Mouse (Mus musculus) thymus, postnatal 4 days (tissue): ENCODE data around the gene Itga6.

Experiments
- DNase-seq: peaks from one replicate; pipeline ENCODE4 v3.0.0; 2021

Itga6 gene

DNA sequence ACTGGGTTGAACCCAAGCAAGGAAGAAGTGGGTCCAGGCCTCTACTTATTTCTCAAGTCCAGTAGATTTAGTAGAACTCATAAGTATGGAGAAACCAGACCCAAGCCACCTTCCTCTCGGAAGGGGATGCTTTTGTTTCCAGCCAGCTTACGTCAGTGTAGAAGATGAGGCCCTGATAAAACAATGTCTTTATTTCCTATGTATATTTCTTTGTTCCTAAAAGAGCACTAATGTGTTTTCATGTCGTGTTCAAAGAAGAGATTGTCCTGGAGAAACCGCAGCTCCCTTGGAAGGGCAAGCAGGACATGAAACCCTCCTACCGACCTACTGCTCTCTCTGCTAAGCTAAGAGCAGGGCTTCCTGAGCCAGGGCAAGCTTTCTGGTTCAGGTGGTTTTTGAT lies 20.6 kb downstream of the Itga6 start:
- no peak for DNase-seq

DNA sequence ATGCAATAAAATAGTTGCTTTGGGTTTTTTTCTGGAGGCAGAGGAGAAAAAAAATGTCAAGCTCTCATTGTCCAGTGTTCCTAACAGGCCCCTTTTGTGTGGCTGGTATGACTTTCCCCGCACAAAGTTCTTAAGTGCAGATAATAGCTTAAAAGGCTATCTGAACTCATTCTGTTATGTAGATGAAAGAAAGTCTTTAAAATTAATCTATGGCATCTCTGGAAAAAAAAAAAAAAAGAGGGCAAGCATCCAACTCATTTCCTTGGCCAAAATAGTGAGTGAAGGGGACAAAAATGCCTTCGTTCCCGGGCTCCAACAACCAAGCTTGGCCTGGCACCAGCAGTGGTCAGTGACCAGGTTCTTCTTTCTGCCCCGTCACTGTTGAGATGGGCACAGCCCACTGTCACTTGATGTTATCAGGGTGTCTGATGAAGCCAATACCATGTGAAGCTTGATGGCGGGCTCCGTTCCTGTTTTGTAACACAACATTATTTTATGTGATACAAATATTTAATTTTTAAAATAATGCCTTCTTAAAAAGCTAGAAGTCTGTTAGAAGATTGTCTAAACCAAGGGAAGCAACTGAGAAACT lies 21.7 kb downstream of the Itga6 start:
- no peak for DNase-seq

DNA sequence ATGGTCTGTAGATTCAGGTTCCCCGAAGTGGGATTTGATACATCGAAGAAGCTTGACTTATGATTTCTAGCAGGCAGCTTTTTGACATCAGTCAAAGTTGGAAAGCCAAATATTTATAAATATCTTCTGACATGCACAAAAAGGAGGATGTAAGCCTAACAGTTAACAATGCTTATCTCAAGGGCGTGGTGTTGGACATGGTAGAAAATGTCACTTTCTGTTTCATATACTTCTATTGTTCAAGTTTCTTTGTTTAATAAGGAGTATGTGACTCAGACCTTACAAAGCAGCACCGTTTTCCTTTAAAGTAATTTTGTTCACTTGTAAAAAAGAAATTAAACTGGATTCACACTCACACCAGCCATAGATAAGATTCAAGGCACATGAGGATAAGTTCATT lies 26.3 kb downstream of the Itga6 start:
- DNase-seq = no peak

DNA sequence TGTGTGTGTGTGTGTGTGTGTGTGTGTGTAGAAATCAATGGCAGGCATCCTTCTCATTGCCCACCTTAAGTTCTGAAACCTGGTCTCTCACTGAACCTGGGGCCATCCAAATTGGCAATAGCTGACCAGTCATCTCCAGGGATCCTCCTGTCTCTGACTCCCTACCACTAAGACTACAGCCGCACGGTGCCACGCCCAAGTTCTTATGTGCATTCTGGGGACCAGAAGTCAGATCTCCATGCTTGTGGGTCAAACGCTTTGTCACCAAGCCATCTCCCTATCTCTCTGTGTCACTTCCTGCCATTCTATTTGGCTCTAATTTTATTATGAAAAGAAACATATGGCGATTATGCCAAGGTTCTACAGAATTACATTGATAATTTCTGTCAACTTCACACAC lies 28.3 kb downstream of the Itga6 start:
- no peak for DNase-seq

DNA sequence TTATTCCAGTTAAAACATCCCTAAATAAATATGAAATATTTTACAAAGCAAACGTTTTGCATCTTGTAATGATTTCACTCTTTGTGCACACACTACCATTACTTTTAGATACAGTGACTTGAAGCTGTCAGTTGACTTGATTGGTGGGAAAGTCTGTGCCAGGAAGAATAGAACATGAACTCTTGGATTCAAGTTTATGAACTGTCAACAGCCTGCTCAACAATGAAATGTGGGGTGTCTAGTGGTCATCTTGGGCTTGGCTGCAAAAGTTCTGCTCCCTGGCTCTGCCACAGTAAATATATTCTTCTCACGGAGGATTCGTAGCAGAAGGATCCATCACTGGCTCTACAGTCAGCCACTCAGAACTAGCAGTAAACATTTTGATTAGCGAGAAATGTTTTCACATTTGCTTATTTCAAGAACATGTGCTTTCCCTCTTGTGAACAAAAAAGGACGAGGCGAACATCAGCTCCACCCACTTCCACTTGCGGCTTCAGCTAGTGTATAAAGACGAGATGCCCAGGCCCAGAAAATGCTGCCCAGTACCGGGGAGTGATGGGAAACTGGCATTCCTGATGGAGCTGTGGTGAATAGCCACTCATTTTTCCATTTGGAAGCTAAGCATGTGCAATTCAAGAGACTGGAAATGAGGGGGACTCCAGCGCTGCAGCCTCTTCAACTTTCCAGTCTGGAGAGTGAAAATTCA lies 29.0 kb downstream of the Itga6 start:
- DNase-seq = no peak

DNA sequence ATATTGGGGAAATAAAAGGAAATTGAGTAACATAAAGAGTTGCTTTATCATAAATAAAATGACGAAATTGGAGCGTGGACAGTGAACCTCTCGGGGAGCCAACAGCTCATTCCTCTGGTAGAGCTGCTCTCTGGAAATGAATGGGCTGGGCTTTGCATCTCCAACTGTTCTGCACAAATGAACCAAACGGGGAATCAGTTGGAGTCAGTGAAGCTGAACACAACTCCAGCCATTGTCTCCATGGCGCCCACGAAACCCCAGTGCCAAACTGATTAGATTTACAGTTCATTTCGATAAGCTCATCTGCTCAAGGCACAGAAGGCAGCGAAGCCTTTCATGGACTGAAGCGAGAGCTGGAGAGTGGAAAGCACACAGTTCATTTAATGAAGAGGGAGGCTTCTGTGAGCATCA lies 29.8 kb downstream of the Itga6 start:
- no peak for DNase-seq

DNA sequence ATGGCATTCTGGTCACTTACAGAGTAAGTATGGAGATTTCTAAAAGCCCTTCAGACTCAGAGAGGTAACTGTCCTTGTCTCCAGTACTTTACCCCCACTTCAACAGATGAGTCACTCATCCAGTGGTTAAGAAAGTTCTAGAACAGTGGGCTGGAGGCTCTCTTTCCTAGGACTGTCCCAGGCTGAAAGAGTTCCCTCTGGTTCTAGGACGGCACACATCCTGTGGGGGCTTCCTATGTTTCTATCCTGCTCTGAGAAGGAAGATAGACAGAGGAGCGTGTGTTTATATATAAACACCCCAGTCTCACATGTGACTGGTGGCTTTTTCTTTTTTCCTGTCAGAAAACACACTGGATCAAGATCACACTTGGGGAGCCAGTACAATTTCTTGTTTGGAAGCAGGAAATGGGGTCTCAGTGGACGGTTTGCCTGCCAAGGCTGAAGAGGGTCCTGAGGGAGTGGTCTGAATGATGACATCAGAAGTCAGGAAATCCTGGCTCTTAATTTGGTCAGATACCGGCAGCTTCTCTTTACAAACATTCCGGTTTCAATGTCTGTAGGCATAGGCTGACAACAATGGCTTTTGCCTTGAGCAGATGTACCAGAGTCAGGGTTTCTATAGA lies 34.0 kb downstream of the Itga6 start:
- DNase-seq = no peak

DNA sequence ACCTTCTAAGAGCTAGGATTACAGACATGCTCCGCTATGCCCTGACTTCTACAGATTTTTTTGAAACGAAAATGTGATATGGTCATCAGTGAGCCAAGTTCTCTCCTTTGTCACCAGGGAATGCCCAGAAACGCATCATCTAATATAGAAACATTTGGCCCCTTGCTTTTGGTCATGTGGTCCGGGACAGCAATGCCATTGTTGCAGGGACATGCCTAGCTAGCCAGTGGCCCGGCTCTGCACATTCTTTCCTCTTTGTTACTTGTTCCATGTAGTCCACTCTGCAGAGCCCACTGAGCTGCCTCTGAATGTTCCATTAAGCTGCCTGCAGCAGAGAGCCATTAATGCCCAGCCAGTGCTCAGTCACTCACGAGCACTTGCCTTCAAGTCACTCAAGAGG lies 34.6 kb downstream of the Itga6 start:
- DNase-seq = no peak

DNA sequence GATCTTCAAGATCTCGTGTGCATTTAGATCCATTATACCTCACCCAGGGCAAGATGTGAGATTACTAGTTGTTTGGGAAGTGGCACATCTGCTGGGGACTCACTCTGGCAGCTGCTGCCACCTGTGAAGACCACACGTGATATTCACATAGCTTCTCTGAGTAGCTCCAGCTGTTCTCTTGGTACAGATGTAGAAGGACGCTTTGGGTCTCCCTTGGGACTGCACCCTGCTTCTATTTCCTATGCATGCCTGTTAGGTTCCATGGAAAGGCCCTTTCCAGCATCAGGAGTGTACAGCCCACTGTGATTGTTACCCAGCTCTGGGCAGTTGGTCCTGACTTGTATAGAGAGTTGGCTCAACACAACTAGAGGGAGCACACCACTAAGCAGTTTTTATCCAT lies 39.8 kb downstream of the Itga6 start:
- DNase-seq = peak; percentile 42

DNA sequence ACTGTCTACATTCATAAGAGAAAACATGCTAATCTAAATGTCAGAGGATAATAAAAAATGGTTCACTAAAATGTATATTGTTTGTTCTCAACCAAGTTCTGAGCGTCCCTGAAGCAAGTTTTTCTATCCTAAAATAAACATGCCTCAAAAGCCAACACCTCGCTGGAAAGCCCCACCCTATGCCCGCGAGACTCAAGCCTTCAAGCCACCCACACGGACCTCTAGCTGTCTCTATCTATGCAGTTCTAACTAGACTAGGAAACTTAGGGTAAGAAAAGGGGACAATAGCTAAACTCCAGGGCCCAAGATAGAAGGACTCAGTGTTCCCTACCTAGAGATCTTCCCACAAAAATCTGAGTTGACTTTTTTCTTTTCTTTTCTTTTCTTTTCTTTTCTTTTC lies 40.6 kb downstream of the Itga6 start:
- peak; percentile 42 for DNase-seq

DNA sequence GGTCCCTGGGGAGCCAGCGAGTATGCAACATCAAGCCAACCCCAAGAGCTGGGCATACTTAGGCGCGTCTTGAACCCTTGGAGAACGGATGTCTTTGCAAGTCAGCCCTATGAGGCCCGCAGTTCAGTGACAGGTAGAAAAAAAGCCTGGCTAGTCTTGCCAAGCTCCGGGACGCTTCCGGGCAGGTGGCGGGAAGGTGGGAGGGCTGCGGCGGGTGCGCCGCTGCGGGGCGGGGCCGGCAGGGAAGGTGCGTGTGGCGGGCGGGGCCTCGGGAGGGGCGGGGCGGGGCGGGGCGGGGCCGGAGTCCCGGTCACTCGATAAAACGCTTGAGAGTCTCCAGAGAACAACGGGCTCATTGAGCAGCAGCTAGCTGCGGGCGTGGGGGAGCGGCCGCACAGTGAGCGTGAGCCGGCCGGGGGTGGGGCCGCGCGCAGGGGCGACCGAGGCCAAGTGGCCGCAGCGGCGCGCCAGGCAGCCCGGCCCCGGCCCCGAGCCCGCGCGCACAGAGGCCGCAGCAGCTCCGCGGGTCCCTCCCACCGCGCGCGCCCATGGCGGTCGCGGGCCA lies 41.3 kb downstream of the Itga6 start:
- DNase-seq = peak; percentile 89

DNA sequence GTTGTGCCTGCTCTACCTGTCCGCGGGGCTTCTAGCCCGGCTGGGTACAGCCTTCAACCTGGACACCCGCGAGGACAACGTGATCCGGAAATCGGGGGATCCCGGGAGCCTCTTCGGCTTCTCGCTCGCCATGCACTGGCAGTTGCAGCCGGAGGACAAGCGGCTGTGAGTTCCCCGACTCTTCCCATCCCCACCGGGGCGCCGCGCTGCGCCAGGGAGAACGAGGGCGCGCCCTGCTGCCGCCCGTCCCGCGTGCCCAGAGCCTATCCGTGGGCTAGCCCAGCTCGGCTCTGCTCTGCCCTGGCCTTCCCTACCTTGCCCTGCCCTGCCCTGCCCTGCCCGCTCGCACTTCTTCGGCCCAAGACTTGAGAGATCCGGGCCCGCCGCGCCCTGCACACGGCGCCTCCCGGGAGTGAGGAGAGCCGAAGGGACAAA lies 41.8 kb downstream of the Itga6 start:
- DNase-seq = peak; percentile 78

DNA sequence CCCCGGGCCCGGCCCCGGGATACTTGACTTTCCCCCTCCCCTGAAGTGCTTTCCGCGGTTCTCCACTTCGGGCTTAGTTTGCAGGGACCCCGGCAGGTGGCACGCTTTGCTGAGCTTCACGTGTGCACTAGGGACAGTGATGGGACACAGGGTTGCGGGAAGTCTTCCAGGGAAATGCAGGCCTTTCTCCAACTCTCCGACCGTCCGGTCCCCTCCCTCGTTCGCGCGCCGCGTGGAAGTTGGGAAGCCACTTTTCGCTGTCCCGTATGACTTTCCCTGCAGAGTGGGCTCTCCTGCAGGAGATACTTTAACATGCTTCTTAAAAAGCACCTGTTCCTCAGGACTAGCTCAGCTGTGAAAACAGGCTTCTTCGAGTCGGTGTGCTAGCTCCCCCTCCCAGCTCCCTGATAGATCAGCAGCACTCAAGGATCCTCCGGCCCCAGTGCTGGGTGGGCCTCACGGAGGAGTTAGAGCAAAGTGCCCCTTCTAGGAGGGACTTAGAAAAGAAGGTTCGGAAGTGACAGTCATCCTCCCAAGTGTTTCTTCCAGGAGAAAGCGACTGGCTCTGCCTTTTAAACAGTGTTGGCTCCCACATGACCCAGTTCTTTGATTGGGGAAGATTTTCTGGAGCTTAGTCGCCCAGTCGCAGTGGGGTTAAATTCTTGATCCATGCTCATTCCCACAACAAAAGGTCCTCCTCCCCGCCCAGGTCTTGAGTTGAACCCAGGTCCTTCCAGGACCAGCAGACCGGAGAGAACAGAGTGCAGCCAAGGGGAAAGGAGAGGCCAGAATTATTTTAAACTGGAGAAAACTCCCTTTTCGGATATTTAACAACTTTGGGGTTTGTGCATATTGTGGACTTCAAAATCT lies 42.4 kb downstream of the Itga6 start:
- DNase-seq = no peak

DNA sequence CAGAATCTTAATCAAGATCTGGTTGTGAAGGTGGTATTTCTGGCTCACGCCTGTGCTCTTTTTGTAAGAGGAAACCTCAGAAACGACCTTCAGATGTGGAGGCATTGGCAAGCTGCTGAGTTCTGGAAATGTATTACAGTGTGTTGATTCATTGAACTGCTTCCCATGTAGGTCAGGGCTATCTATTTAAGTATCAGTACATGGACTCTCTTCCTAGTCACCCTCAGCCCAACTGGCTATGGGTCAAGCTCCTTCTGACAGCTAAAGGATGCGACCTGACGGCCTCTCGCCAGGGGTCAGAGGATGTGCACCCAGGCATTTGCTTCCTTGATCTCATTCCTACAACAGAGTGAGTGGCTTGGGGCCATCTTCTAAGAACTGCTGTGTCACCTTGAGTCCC lies 45.3 kb downstream of the Itga6 start:
- no peak for DNase-seq

DNA sequence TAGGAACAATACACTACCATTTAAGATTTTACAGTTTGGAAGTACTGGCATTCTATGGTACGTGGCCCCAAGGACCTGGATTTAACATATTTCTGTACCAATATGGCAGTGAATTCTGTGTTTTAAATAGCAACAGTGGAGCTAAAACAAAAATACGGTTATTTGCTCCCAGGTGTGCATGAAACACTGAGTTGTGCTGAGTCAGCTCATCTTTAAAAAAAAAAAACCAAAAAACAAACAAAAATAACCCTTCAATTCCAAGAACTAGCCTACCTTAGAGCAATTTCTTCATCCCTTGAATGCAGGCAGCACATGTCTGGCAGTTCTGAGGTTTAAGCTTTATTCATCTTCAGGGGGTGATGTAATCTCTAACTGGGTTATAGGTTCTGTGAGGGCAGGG lies 45.8 kb downstream of the Itga6 start:
- no peak for DNase-seq

DNA sequence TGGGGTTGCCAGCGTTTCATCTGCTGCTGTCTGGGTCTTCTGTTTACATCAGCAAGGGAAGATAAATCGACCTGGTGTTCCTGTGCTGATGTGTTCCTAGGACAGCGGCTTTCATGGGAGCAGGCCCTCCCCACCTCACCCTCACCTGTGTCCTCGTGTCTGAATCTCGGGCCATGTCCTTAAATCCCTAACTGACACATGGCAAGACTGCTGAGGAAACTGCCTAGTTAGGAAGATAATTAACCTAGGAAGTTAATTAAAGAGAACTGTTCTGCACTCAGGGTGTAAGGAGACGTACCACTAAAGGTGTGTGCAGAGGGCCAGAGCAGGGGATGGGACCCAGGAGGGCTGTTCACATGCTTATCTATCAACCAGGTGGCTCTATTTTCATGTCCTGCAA lies 48.7 kb downstream of the Itga6 start:
- DNase-seq = no peak

DNA sequence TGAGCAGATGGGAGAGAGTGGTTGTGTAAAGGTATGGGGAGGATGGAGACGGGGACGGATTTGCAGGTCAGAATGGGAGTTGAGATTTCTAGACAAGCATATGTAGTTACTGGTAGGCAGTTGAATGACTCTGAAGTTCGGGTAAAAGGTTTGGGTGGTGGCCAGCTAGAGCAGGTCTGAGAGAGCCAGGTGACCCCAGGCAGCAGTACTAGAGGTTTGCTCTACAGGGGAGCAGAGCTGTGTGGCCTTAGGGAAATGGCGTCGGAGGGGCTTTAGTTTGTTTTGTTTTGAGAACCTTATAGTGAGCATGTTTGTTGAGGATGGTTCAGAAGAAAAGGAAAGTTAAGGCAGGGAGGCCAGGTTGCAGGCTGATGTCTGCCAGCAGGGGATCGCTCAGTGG lies 51.4 kb downstream of the Itga6 start:
- no peak for DNase-seq

DNA sequence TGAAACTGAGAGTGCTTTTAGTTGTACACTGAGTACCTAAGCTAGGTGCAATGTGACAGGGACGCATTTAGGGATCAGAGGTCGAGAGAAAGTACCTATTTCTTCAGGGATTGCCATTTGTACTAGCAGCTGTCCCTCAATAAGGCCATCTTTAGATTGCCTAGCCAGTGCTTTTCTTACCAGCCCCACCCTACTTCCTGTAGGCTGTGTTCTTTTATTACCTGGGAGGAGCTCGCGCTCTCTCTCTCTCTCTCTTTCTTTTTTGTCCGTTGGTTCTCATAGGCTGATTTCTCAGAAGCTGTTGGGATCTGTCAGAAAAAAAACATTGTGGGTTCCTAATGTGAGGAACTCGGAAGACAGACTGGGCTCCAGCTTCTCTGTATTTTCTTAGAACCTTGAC lies 55.4 kb downstream of the Itga6 start:
- no peak for DNase-seq

DNA sequence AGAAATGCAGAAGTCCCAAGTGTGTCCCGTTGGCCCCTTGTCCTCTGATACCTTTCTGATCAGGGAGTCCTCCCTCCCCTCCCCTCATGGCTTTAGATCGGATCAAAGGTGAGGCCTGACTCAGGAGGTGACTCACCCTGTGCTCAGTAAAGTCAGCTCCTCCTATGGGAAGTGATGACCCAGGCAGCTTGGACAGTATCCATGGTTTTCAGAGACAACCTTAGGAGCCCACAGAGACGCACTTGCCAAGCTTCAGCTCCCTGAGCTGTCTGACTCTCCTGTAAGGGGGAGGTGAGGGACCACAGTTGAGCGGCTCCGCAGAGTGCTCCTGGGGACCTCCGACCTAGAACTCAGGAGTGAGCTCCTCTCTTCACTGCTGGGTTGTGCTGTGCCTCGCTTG lies 56.3 kb downstream of the Itga6 start:
- DNase-seq = no peak

DNA sequence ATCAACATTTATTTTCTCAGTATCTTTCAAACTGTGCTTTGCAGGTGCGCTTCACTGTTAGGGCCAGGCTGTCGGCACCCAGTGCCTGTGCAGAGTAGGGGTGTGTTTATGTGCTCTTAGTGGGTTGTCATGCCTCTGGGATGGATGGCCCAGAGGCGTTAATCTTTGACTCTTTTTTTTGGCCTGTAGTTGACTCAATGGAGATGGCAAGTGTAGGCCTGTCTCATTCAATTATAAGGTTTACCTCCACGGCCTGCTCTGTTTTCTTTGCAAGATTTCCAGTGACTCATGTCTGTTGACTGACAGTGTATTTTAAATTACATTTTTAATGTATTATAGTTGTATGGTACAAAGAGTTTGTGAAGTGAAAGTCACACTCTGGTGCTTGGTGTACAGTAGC lies 56.7 kb downstream of the Itga6 start:
- no peak for DNase-seq

DNA sequence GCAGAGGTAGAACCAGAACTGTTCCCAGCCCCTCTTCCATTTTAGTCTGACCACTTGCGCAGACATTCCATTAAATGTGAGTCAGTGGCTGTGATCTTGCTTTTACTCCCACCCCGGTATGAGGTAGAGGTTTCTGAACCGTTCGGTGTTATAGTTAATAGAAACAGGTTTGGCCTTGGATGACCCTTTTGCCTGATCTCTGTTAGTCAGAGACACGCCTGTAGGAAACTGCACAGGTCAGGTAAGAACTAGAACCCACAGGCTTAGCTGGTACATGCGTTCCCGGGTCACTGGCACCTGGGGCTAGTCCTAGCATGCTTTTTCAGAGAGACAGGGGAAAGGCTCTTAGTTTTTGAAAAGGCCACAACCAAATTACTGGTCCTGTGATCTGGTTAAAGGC lies 59.7 kb downstream of the Itga6 start:
- peak; percentile 5 for DNase-seq

DNA sequence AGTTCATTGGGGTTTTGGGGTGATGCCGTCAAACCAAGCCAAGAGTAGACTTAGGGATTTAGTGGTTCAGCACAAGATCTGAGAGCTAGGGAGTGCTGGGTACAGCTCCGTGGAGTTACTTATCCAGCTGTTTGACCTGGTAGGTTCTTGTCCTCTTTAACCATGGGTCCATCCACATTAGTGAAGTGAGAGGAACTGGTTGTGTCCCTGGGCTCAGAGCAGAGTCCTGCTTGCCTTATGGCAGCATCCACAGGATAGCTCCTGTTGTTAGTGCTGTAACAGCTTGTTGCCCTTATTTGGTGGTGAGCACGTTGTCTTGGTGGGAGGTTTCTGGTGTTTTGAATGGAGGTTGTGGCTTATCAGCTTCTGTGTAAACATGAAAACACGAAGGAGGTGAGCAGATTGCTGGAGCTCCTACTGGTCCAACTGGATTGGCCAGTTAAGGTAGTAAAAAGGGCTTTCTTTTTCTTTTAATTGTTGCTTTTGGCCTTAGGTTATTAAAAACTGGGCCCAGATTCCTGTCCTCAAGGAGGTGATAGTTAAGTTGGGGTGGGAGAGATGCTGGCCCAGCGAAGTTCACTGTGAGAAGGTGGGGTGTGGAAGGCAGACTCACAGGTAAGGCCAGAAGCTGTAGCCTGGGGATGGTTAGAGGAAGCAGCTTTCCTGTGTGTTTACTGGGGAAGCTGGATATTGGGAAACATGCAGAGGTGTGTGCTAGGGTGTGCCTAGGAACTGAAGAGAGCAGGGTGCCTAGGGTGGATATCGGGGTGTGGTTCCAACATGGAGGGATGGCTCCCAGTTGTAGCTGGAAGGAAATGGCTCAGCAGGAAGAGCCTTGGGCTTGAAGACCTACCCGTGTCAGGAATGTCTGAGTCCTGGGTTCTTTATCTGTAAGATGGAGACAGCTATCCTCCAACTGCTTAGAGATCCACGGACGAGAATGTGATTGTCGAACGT lies 60.5 kb downstream of the Itga6 start:
- peak; percentile 7 for DNase-seq
